Mouse (Mus musculus): ENCODE data around the gene Dennd1a. TPM values are rescaled to one million over a fixed set of nuclear protein-coding genes. Genes with fewer than 3 reads are reported as not detected.

Dennd1a gene
- polyA plus RNA-seq, 1 experiment from 2014 or later = 13.9 TPM

DNA sequence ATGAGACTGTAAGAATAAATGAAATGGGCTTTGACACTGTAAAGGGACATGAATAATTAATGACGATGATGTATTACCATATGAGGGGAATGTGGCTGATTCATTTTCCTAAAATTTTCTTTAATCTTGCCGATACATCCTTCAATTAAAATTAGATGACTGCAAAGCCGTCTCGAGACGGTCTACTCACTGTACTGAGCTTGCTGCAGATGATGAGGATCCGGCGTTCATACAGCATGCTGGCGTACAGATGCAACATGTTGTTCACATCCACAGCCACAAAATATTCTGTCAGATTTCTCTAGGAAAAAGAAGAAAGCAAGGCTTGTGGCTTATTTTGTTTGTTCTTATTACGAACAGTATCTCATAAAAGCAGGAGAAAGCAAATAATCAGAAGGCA, 266.0 kb downstream of the Dennd1a start:
- 85% methylated on average over 9 of the region's 9 CpGs for WGBS
- no peak for ATAC-seq

GRCm38 (mm10) chr2:38014702-38015101, 272.5 kb downstream of the Dennd1a start:
- H3K9ac ChIP-seq (ENCODE audit: low read length) = no peak overlapping the region
- no peak overlapping the region for H3K4me2 ChIP-seq (ENCODE audit: low read length)
- 59% methylated on average over 1 of the region's 1 CpGs for WGBS
- H3K27ac ChIP-seq (ENCODE audit: low read depth, low read length) = peak overlapping the region; percentile 52
- H3K4me1 ChIP-seq (ENCODE audit: control insufficient read depth, insufficient read depth, low read length) = peaks cover 27% of the 10 kb centered on the region
- ATAC-seq (peak; percentile 57), DNase-seq (ENCODE audit: low spot score) (peak; percentile 26)
- H3K27me3 ChIP-seq (replicated peaks; ENCODE audit: control insufficient read depth, insufficient read depth, low read length) = no peaks in the 10 kb centered on the region
- H3K4me3 ChIP-seq (ENCODE audit: low read depth, low read length) = no peak overlapping the region
- H3K36me3 ChIP-seq (ENCODE audit: control insufficient read depth, insufficient read depth, low read length) = no peaks in the 10 kb centered on the region
- H3K9me3 ChIP-seq (replicated peaks; ENCODE audit: control insufficient read depth, low read length) = no peaks in the 10 kb centered on the region

More for the DNA sequence above, 266.0 kb downstream of the Dennd1a start:
- no peak for DNase-seq (ENCODE audit: low spot score)
- no peak overlapping the region for H3K27ac ChIP-seq (ENCODE audit: low read depth, low read length)
- no peaks in the 10 kb centered on the region for H3K36me3 ChIP-seq (ENCODE audit: control insufficient read depth, insufficient read depth, low read length)
- no peak overlapping the region for H3K9ac ChIP-seq (ENCODE audit: low read length)
- H3K4me2 ChIP-seq (ENCODE audit: low read length) = no peak overlapping the region
- H3K9me3 ChIP-seq (replicated peaks; ENCODE audit: control insufficient read depth, low read length) = no peaks in the 10 kb centered on the region
- peaks cover 2% of the 10 kb centered on the region; the same call in 1 of the 2 replicates for H3K4me1 ChIP-seq (ENCODE audit: control insufficient read depth, insufficient read depth, low read length)
- no peaks in the 10 kb centered on the region for H3K27me3 ChIP-seq (replicated peaks; ENCODE audit: control insufficient read depth, insufficient read depth, low read length)
- no peak overlapping the region for H3K4me3 ChIP-seq (ENCODE audit: low read depth, low read length)

GRCm38 (mm10) chr2:38013839-38014365, 273.3 kb downstream of the Dennd1a start:
- Histone ChIP-seq H3K27ac (ENCODE audit: low read depth, low read length) (peak overlapping the region; percentile 85), H3K36me3 (ENCODE audit: control insufficient read depth, insufficient read depth, low read length) (no peaks in the 10 kb centered on the region), H3K4me3 (ENCODE audit: low read depth, low read length) (no peak overlapping the region), H3K9me3 (replicated peaks; ENCODE audit: control insufficient read depth, low read length) (no peaks in the 10 kb centered on the region), H3K4me2 (ENCODE audit: low read length) (peak overlapping the region; percentile 28), H3K9ac (ENCODE audit: low read length) (no peak overlapping the region), H3K4me1 (ENCODE audit: control insufficient read depth, insufficient read depth, low read length) (peaks cover 31% of the 10 kb centered on the region), H3K27me3 (replicated peaks; ENCODE audit: control insufficient read depth, insufficient read depth, low read length) (no peaks in the 10 kb centered on the region)
- DNase-seq (ENCODE audit: low spot score) (peak; percentile 89), ATAC-seq (peak; percentile 86)
- 6% methylated on average over 5 of the region's 5 CpGs for WGBS

- Histone ChIP-seq H3K4me2 (ENCODE audit: low read length) (no peak overlapping the region), H3K9me3 (replicated peaks; ENCODE audit: control insufficient read depth, low read length) (no peaks in the 10 kb centered on the region), H3K27me3 (replicated peaks; ENCODE audit: control insufficient read depth, insufficient read depth, low read length) (no peaks in the 10 kb centered on the region), H3K27ac (ENCODE audit: low read depth, low read length) (no peak overlapping the region), H3K9ac (ENCODE audit: low read length) (no peak overlapping the region), H3K4me1 (ENCODE audit: control insufficient read depth, insufficient read depth, low read length) (peaks cover 9% of the 10 kb centered on the region; the same call in 1 of the 2 replicates), H3K4me3 (ENCODE audit: low read depth, low read length) (no peak overlapping the region), H3K36me3 (ENCODE audit: control insufficient read depth, insufficient read depth, low read length) (no peaks in the 10 kb centered on the region)
- WGBS = 26% methylated on average over 1 of the region's 1 CpGs
- 0 out of 2 replicates have a peak, but pooled peaks have one; percentile 54 for ATAC-seq
- DNase-seq (ENCODE audit: low spot score) = peak; percentile 53
Observed at GRCm38 (mm10) chr2:38007238-38007637, 280.0 kb downstream of the Dennd1a start.

- Histone ChIP-seq H3K4me3 (ENCODE audit: low read depth, low read length) (no peak overlapping the region), H3K36me3 (ENCODE audit: control insufficient read depth, insufficient read depth, low read length) (no peaks in the 10 kb centered on the region), H3K9me3 (replicated peaks; ENCODE audit: control insufficient read depth, low read length) (no peaks in the 10 kb centered on the region), H3K27ac (ENCODE audit: low read depth, low read length) (no peak overlapping the region), H3K4me2 (ENCODE audit: low read length) (no peak overlapping the region), H3K4me1 (ENCODE audit: control insufficient read depth, insufficient read depth, low read length) (peaks cover 3% of the 10 kb centered on the region; the same call in 1 of the 2 replicates), H3K27me3 (replicated peaks; ENCODE audit: control insufficient read depth, insufficient read depth, low read length) (no peaks in the 10 kb centered on the region), H3K9ac (ENCODE audit: low read length) (no peak overlapping the region)
- ATAC-seq (no peak), DNase-seq (ENCODE audit: low spot score) (no peak)
- WGBS = 74% methylated on average over 9 of the region's 9 CpGs
Observed at GRCm38 (mm10) chr2:38003183-38003680, 284.0 kb downstream of the Dennd1a start.

GRCm38 (mm10) chr2:38001004-38001403, 286.2 kb downstream of the Dennd1a start:
- peaks cover 4% of the 10 kb centered on the region; the same call in 1 of the 2 replicates for H3K4me1 ChIP-seq (ENCODE audit: control insufficient read depth, insufficient read depth, low read length)
- no peaks in the 10 kb centered on the region for H3K36me3 ChIP-seq (ENCODE audit: control insufficient read depth, insufficient read depth, low read length)
- WGBS = 100% methylated on average over 1 of the region's 1 CpGs

GRCm38 (mm10) chr2:37997966-37998365, 289.2 kb downstream of the Dennd1a start:
- no peak for ATAC-seq
- no peak overlapping the region for H3K4me3 ChIP-seq (ENCODE audit: low read depth, low read length)

More at GRCm38 (mm10) chr2:38001004-38001403, 286.2 kb downstream of the Dennd1a start:
- no peaks in the 10 kb centered on the region for H3K9me3 ChIP-seq (replicated peaks; ENCODE audit: control insufficient read depth, low read length)
- no peak overlapping the region for H3K9ac ChIP-seq (ENCODE audit: low read length)
- H3K4me2 ChIP-seq (ENCODE audit: low read length) = no peak overlapping the region
- DNase-seq (ENCODE audit: low spot score) (no peak), ATAC-seq (no peak)
- no peak overlapping the region for H3K4me3 ChIP-seq (ENCODE audit: low read depth, low read length)
- H3K27ac ChIP-seq (ENCODE audit: low read depth, low read length) = no peak overlapping the region
- no peaks in the 10 kb centered on the region for H3K27me3 ChIP-seq (replicated peaks; ENCODE audit: control insufficient read depth, insufficient read depth, low read length)

DNA sequence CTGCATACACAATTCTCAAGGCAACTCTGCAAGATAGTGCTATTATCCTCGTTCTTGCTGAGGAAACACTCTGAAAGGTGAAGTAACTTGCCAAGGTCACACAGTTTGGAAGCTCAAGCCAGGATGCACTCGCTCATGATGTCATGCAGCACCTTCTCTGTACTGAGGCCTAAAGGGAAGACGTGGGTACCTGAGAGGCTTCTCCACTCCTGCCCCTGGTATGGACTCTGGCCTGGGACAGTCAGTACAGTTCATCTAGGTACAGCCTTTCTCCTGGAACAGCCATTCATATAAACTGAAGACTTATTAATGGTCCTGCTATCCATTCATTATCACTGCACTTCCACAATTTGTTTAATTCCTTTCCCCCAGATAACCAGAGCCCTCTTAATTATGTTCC, 298.1 kb downstream of the Dennd1a start:
- Histone ChIP-seq H3K36me3 (ENCODE audit: control insufficient read depth, insufficient read depth, low read length) (no peaks in the 10 kb centered on the region), H3K9me3 (replicated peaks; ENCODE audit: control insufficient read depth, low read length) (no peaks in the 10 kb centered on the region), H3K4me2 (ENCODE audit: low read length) (no peak overlapping the region), H3K4me3 (ENCODE audit: low read depth, low read length) (no peak overlapping the region), H3K27me3 (replicated peaks; ENCODE audit: control insufficient read depth, insufficient read depth, low read length) (no peaks in the 10 kb centered on the region), H3K27ac (ENCODE audit: low read depth, low read length) (no peak overlapping the region), H3K9ac (ENCODE audit: low read length) (no peak overlapping the region), H3K4me1 (ENCODE audit: control insufficient read depth, insufficient read depth, low read length) (peaks cover 7% of the 10 kb centered on the region; the same call in 1 of the 2 replicates)
- DNase-seq (ENCODE audit: low spot score) (no peak), ATAC-seq (no peak)
- WGBS = 76% methylated on average over 3 of the region's 3 CpGs

More at GRCm38 (mm10) chr2:37997966-37998365, 289.2 kb downstream of the Dennd1a start:
- no peak for DNase-seq (ENCODE audit: low spot score)
- Histone ChIP-seq H3K9ac (ENCODE audit: low read length) (no peak overlapping the region), H3K9me3 (replicated peaks; ENCODE audit: control insufficient read depth, low read length) (no peaks in the 10 kb centered on the region), H3K36me3 (ENCODE audit: control insufficient read depth, insufficient read depth, low read length) (no peaks in the 10 kb centered on the region), H3K27me3 (replicated peaks; ENCODE audit: control insufficient read depth, insufficient read depth, low read length) (no peaks in the 10 kb centered on the region), H3K4me1 (ENCODE audit: control insufficient read depth, insufficient read depth, low read length) (peaks cover 4% of the 10 kb centered on the region; the same call in 1 of the 2 replicates), H3K27ac (ENCODE audit: low read depth, low read length) (no peak overlapping the region), H3K4me2 (ENCODE audit: low read length) (no peak overlapping the region)
- WGBS = 12% methylated on average over 3 of the region's 3 CpGs

- peaks cover 7% of the 10 kb centered on the region; the same call in 1 of the 2 replicates for H3K4me1 ChIP-seq (ENCODE audit: control insufficient read depth, insufficient read depth, low read length)
- H3K4me3 ChIP-seq (ENCODE audit: low read depth, low read length) = no peak overlapping the region
- no peak overlapping the region for H3K4me2 ChIP-seq (ENCODE audit: low read length)
- H3K27ac ChIP-seq (ENCODE audit: low read depth, low read length) = no peak overlapping the region
- no peaks in the 10 kb centered on the region for H3K9me3 ChIP-seq (replicated peaks; ENCODE audit: control insufficient read depth, low read length)
- WGBS = 86% methylated on average over 1 of the region's 1 CpGs
- H3K27me3 ChIP-seq (replicated peaks; ENCODE audit: control insufficient read depth, insufficient read depth, low read length) = no peaks in the 10 kb centered on the region
- H3K9ac ChIP-seq (ENCODE audit: low read length) = no peak overlapping the region
- no peaks in the 10 kb centered on the region for H3K36me3 ChIP-seq (ENCODE audit: control insufficient read depth, insufficient read depth, low read length)
- no peak for DNase-seq (ENCODE audit: low spot score)
- ATAC-seq = no peak
Observed at GRCm38 (mm10) chr2:37988301-37988700, 298.9 kb downstream of the Dennd1a start.
